Mouse (Mus musculus) limb, embryonic 11.5 days (tissue): ENCODE measurements around the gene Dctn2. TPM values are rescaled to one million over a fixed set of nuclear protein-coding genes. Genes with fewer than 3 reads are reported as not detected.

Experiments
- ATAC-seq: fragments of 200-750 bp; cut with Nextera tagmentation; 2 replicates; pipeline ENCODE4 v1.8.0; 2017; ENCODE audit warnings: low read depth; ENCODE audit not compliant: insufficient number of reproducible peaks, low FRiP score, low TSS enrichment
- DNase-seq: peaks from one replicate; pipeline ENCODE4 v3.0.0-alpha.2; 2015; ENCODE audit warnings: low spot score
- H3K27ac ChIP-seq: fragments of 300-500 bp; sonication (generic); replicated peaks from 2 replicates; pipeline ENCODE4 v1.5.1; 2014; ENCODE audit warnings: low read depth, mild to moderate bottlenecking, low read length
- H3K27me3 ChIP-seq: fragments of 300-500 bp; sonication (generic); 2 replicates; pipeline ENCODE4 v1.6.1; 2014; ENCODE audit warnings: mild to moderate bottlenecking, low read length, mixed read lengths; ENCODE audit not compliant: control insufficient read depth, insufficient read depth
- H3K36me3 ChIP-seq: fragments of 300-500 bp; sonication (generic); 2 replicates; pipeline ENCODE4 v1.6.1; 2014; ENCODE audit warnings: mild to moderate bottlenecking, low read length, moderate library complexity, mixed read lengths; ENCODE audit not compliant: control insufficient read depth, insufficient read depth
- H3K4me1 ChIP-seq: fragments of 300-500 bp; sonication (generic); 2 replicates; pipeline ENCODE4 v1.6.1; 2014; ENCODE audit warnings: low read length, mixed read lengths; ENCODE audit not compliant: control insufficient read depth, insufficient read depth
- H3K4me2 ChIP-seq: fragments of 300-500 bp; sonication (generic); 2 replicates; pipeline ENCODE4 v1.6.1; 2014; ENCODE audit warnings: low read depth, mild to moderate bottlenecking, moderate library complexity; ENCODE audit not compliant: severe bottlenecking
- H3K4me3 ChIP-seq: fragments of 300-500 bp; sonication (generic); 2 replicates; pipeline ENCODE4 v1.5.1; 2014; ENCODE audit warnings: low read depth, low read length
- H3K9ac ChIP-seq: fragments of 300-500 bp; sonication (generic); 2 replicates; pipeline ENCODE4 v1.6.1; 2014; ENCODE audit warnings: mild to moderate bottlenecking, low read length
- H3K9me3 ChIP-seq: fragments of 300-500 bp; sonication (generic); 2 replicates; pipeline ENCODE4 v1.6.1; 2016; ENCODE audit warnings: low read length; ENCODE audit not compliant: control insufficient read depth
- WGBS: fragments of 180-500 bp; shearing (Covaris S2); extraction: QIAGEN DNeasy Blood & Tissue Kit; methylation state at CpG from one replicate; pipeline ENCODE4 v1.1.7; 2014; 5-methylcytosine and 5-hydroxymethylcytosine counted together
- polyA plus RNA-seq: library from polyadenylated mRNA; unstranded; fragments of >200 nt; fragmentation: Nextera tagmentation; extraction: Ambion mirVana; gene quantifications from 2 replicates; pipeline ENCODE4 v1.2.1, GENCODE M21; 2014

Gene Dctn2
- polyA plus RNA-seq, 1 experiment from 2014 or later: 170 TPM

DNA sequence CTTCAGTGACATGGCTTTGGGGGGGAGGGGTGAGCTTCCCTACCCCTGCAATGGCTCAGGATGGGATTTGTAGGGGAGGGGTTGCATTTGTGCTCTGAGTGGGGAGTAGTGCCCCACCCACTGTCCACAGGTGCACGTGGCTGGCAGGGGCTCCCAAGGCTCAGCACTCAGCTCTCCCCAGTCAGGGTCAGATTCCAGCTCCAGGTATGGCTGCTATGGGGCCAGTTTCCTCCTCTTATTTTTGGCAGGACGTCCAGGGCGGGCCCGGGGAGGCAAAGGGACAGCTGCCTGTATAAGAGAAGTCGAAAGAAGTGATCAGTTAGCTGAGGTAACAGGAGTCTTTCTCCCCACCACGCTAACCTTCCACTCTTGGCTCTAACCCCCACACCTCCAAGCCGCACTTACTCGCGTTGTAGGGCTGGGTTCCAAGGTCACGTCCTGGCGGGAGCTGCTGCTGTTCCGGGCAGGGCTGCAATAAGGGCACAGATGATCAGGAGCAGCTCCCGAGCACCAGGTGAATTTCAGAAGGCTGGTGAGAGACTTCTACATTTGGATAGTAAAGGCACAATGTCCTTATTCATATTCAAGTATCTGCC is 16.6 kb downstream of the Dctn2 start:
- ATAC-seq (no peak), DNase-seq (no peak)
- Histone ChIP-seq H3K4me1 (peaks cover 14% of the 10 kb centered on the region), H3K36me3 (peaks cover 52% of the 10 kb centered on the region), H3K9ac (no peak overlapping the region), H3K27ac (no peak overlapping the region), H3K4me3 (no peak overlapping the region), H3K9me3 (no peaks in the 10 kb centered on the region), H3K27me3 (no peaks in the 10 kb centered on the region), H3K4me2 (no peak overlapping the region)
- WGBS: 86% methylated on average over 13 of the region's 13 CpGs

DNA sequence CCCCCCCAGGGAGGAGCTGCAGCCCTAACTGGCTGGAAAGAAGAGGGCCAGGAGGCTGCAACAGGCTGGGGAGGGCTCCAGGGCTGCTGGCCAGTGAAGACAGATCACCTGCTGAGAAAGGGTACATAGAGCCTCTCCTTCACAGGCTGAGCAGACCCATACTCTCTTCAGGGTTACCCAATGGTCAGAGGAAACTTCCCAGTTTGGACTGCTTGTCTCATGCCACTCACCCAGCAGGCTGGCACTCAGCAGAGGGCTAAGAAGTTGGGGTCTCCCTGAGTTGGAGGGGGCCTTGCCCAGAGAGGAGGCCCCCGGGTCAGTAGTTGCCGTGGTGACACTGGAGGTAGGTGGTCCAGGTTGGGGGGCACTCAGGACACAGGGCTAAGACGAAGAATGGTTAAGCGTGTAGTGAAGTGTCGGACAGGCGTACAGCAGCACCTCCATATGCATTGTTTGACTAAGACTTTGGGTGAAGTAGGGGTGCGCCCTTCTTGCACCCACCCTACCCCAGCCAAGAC is 18.0 kb downstream of the Dctn2 start:
- Histone ChIP-seq H3K4me1 (peaks cover 16% of the 10 kb centered on the region), H3K9me3 (no peaks in the 10 kb centered on the region), H3K4me2 (no peak overlapping the region), H3K27me3 (no peaks in the 10 kb centered on the region), H3K27ac (no peak overlapping the region), H3K4me3 (no peak overlapping the region), H3K9ac (no peak overlapping the region), H3K36me3 (peaks cover 44% of the 10 kb centered on the region)
- DNase-seq (no peak), ATAC-seq (no peak)
- WGBS: 95% methylated on average over 7 of the region's 7 CpGs

DNA sequence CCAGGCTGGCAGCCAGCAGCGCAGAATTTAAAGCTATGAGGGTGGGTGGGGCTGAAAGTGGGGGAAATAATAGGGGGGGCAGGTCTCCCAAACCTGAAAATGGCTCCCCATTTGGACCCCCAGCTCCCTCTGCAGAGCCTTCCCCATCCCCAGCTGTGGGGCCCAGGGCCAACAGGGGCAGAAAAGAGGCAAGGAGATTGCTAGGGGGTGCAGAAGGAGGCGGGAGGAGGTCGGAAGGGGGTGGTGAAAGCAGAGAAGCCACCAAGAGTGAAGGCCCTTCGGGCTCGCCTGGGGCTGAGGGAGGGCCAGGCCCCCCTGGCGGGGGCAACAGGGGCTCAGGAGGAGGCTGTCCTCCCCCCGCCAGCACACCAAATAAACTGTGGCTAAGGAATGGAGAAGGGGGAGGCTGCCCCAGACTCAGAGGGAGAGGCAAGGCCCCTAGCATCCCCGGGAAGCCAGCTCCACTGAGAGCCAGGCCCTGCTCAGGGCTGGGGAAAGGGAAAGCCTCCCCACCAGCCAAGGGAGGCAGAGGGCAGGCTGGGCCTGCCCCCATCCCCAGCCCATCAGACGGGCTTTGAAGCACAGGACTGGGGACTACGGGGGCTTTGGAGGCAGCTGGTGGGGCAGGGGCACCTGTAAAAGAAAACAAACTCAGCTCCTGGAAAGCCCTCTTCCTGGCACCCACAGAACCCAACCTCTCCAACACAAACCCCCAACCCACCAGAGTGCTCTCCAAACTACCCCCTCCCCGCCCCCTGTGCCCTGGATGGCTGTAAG is 18.7 kb downstream of the Dctn2 start:
- H3K4me1 ChIP-seq: peaks cover 20% of the 10 kb centered on the region
- 82% methylated on average over 11 of the region's 11 CpGs for WGBS
- no peak overlapping the region for H3K4me2 ChIP-seq
- H3K27ac ChIP-seq: no peak overlapping the region
- H3K36me3 ChIP-seq: peaks cover 39% of the 10 kb centered on the region
- no peak overlapping the region for H3K9ac ChIP-seq
- no peak for DNase-seq
- ATAC-seq: no peak
- H3K27me3 ChIP-seq: no peaks in the 10 kb centered on the region
- H3K4me3 ChIP-seq: no peak overlapping the region
- no peaks in the 10 kb centered on the region for H3K9me3 ChIP-seq

DNA sequence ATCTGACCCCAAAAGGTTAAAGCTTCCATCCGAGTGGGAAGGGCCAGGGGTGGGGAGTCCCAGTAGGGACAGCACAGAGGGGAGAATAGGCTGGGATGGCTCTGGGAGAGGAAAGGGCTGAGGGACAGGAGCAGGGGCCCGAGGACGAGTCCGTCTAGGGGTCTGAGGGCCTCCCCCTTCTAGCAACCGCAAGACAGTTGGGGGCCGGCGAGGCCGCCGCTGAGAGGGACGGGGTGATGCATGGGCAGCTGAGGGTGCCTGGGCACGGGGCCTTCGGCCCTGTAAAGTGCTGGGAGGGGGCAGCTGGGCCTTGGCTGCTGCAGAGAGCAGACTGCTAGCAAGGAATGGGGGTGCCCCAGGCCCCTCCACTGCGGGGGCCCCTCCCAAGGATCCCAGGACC is 19.5 kb downstream of the Dctn2 start:
- H3K9ac ChIP-seq: no peak overlapping the region
- no peaks in the 10 kb centered on the region for H3K27me3 ChIP-seq
- H3K4me3 ChIP-seq: no peak overlapping the region
- DNase-seq (no peak), ATAC-seq (no peak)
- peaks cover 21% of the 10 kb centered on the region for H3K4me1 ChIP-seq
- no peak overlapping the region for H3K4me2 ChIP-seq
- no peak overlapping the region for H3K27ac ChIP-seq
- peaks cover 39% of the 10 kb centered on the region for H3K36me3 ChIP-seq
- 84% methylated on average over 13 of the region's 13 CpGs for WGBS
- H3K9me3 ChIP-seq: no peaks in the 10 kb centered on the region

DNA sequence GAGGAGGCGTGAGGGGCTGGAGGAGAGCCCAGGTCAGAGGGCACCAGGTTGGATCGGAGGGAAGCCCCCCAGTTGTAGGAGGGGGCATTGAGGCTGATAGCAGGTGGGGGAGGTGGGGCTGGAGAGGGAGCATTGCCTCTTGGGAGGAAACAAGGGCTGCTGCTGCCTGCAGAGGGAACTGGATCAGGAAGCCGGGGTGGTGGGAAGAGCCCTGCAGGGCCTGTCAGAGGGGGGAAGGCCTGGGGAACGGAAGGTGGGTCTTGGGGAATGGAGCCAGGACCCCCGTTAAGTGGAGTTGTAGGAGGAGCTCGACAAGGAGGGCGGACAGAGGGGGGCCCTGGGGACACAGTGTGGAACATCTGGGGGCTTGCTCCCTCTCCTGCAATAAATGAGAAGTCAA is 20.0 kb downstream of the Dctn2 start:
- H3K4me2 ChIP-seq: no peak overlapping the region
- no peak overlapping the region for H3K27ac ChIP-seq
- no peaks in the 10 kb centered on the region for H3K27me3 ChIP-seq
- no peak overlapping the region for H3K4me3 ChIP-seq
- 85% methylated on average over 7 of the region's 7 CpGs for WGBS
- no peaks in the 10 kb centered on the region for H3K9me3 ChIP-seq
- ATAC-seq: no peak
- H3K9ac ChIP-seq: no peak overlapping the region
- H3K36me3 ChIP-seq: peaks cover 39% of the 10 kb centered on the region
- peaks cover 21% of the 10 kb centered on the region for H3K4me1 ChIP-seq
- DNase-seq: no peak

DNA sequence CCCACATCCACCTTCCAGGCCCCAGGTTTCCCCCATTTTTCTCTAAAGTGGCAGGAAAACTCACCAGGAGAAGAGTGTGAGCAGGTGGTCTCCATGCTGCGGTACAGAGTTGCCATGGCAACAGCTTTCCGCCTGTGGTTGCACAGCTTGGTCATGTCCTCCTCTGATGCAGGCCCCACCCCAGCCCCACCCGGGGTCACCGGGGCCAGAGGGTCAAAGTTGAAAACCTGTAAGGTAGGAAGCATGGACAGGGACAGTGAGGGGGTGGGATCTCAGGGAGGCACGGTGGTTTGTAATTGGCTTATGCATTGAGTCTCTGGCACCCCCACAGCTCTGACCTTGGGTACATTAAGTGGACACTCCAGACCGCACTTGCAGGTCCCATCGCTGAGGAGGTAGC is 20.6 kb downstream of the Dctn2 start:
- ATAC-seq (no peak), DNase-seq (peak; percentile 31)
- WGBS: 61% methylated on average over 7 of the region's 7 CpGs
- Histone ChIP-seq H3K4me1 (peaks cover 21% of the 10 kb centered on the region), H3K9me3 (no peaks in the 10 kb centered on the region), H3K27ac (no peak overlapping the region), H3K4me3 (peak overlapping the region; percentile 67; the same call in 1 of the 2 replicates), H3K27me3 (no peaks in the 10 kb centered on the region), H3K36me3 (peaks cover 34% of the 10 kb centered on the region), H3K4me2 (peak overlapping the region; percentile 93; the same call in 1 of the 2 replicates), H3K9ac (no peak overlapping the region)

DNA sequence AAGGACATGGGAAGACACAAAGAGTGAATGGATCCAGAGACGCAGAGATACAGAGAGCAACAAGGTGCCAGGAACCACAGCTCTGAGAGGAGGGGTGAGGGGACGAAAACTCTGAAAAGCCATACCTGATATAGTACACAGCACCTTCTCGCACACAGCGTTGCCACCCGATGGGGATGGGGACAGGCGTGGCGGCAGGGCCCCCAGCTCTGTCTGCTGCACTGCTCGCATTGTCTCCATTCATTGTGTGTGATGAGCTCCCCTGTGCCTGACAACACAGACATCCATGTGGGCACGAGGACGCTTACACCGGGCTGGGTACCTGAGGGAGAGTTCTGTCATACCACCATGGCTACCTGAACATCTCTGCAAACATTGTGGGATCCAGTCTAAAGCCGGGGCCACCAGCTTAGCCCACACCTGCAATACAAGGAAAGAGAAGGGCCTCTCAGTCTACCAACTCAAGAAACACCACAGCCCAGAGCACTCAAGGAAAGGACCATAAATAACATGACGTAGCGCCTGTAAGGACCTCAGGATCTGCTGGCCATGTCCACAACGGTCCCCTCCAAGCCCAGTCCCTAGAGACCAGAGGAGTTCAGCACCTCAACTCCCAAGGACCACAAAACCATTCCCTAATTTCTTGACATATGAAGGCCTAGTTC is 21.2 kb downstream of the Dctn2 start:
- Histone ChIP-seq H3K4me2 (peak overlapping the region; percentile 93), H3K27me3 (no peaks in the 10 kb centered on the region), H3K27ac (0 out of 2 replicates have a peak overlapping the region, but pooled peaks have one; percentile 96), H3K9me3 (no peaks in the 10 kb centered on the region), H3K36me3 (peaks cover 27% of the 10 kb centered on the region), H3K4me3 (peak overlapping the region; percentile 67), H3K9ac (peak overlapping the region; percentile 80), H3K4me1 (peaks cover 27% of the 10 kb centered on the region)
- ATAC-seq: no peak
- 69% methylated on average over 15 of the region's 15 CpGs for WGBS
- DNase-seq: no peak

DNA sequence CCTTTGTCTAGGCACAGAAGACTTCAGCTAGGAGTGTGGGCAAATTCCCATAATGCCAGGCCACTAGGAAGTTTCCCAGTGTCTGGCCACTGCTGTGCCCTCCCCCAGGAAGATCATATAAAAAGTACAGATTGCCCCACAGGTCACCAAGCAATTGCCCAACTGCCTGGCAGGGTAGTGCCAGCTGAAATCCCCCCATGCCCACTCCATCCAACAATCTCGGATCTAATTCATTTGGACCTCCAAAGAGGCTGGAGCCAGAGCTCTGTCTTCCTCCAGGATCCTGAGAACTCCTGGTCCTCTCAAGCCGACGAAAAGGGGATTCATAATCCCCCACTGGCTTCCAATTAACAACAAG is 21.7 kb downstream of the Dctn2 start:
- DNase-seq (no peak), ATAC-seq (no peak)
- H3K4me1 ChIP-seq: peaks cover 27% of the 10 kb centered on the region
- H3K4me2 ChIP-seq: peak overlapping the region; percentile 93
- H3K9me3 ChIP-seq: no peaks in the 10 kb centered on the region
- peak overlapping the region; percentile 80 for H3K9ac ChIP-seq
- H3K27ac ChIP-seq: peak overlapping the region; percentile 96
- H3K27me3 ChIP-seq: no peaks in the 10 kb centered on the region
- H3K4me3 ChIP-seq: peak overlapping the region; percentile 67
- H3K36me3 ChIP-seq: peaks cover 24% of the 10 kb centered on the region; the same call in 1 of the 2 replicates
- 3% methylated on average over 3 of the region's 3 CpGs for WGBS
